In the genomic region with DNA sequence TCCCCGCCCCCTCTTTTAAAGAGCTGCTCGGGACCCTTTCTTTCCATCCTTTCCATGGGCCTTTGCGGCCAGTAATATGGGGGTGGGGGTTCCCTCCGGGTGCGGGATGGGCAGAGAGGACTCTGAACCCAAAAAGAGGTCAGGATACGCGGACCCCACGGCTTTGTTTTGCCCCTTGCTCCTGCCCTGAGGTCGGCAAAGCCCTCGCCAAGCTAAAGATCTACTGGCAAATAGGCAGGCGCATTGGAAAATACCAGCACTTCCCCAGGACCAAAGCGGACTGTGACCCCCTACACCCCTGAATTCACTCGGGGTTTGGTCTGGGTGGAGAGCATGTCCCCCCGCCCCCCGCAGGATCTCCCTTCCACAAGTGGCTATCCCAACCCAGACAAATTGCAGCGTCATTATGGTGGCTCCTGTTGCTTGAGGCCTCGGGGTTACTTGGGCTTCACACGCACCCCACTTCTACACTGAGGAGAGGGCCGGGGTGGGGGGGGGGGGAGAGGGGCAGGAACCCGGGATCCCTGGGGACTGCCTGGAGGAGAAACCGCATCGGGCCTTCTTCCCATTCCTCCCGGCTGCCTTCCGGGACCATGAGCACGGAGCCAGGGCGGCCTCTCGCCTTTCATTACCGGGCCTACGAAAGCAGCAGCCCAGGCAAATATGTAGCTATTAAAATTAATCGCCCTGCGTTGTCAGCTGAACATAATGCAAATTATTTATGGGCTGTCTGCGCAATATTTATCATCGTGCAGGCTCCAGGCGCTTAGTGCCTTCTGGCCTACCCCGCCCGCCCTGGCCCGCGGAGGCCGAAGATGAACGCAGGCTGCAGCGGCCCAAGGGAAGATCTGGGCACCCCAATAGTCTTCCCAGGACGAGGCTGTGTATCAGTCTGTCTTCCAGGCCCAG, we compare ENCODE assay signal across 9 mouse cellular contexts. TPM values are rescaled to one million over a fixed set of nuclear protein-coding genes. Genes with fewer than 3 reads are reported as not detected.
DNase-seq lines count a peak whose midpoint lies in the region; ATAC-seq and TF ChIP-seq lines count a peak whose summit lies in the region.
"Had no signal": no experiment of that assay in that cellular context is flagged by ENCODE, and none has a peak within 500 bp of the region (broad histone marks: within the 10 kb centered on the region; RNA-seq: fewer than 3 reads in every experiment).

No protein-coding gene starts in this region.

- peak overlapping the region; percentile 39 for H3K4me3 ChIP-seq in heart, embryonic 15.5 days
- H3K4me3 ChIP-seq in cortical plate, adult 2 months (ENCODE audit: insufficient read depth, low read length) = peak overlapping the region; percentile 40
- peak overlapping the region; percentile 27 for H3K4me3 ChIP-seq in hindbrain, embryonic 13.5 days
- peak overlapping the region; percentile 25 for H3K4me3 ChIP-seq in midbrain, embryonic 12.5 days

- peaks cover 43% of the 10 kb centered on the region for H3K4me1 ChIP-seq in heart, embryonic 15.5 days (replicated peaks)
- no peaks in the 10 kb centered on the region; the same call in 1 of the 2 replicates for H3K4me1 ChIP-seq in cortical plate, adult 2 months (ENCODE audit: control insufficient read depth, insufficient read depth, low read length)
- H3K4me1 ChIP-seq in hindbrain, embryonic 13.5 days (replicated peaks) = peaks cover 48% of the 10 kb centered on the region
- peaks cover 39% of the 10 kb centered on the region for H3K4me1 ChIP-seq in midbrain, embryonic 12.5 days

- H3K9me3 ChIP-seq in heart, embryonic 15.5 days (replicated peaks) = no peaks in the 10 kb centered on the region
- no peaks in the 10 kb centered on the region for H3K9me3 ChIP-seq in hindbrain, embryonic 13.5 days
- H3K9me3 ChIP-seq in midbrain, embryonic 12.5 days = no peaks in the 10 kb centered on the region

- intact Hi-C loops in heart, postnatal 25 days (cut with DNase I) = loop anchor here (10.0 kb wide), 1 partner anchor 517 kb away; no protein-coding TSS in a partner anchor

- no peak for ATAC-seq in heart, embryonic 15.5 days (replicated peaks; ENCODE audit: insufficient number of reproducible peaks, insufficient read depth, low FRiP score, low read depth)
- 0 out of 2 replicates have a peak, but pooled peaks have one; percentile 40 for ATAC-seq in hindbrain, embryonic 13.5 days (ENCODE audit: low FRiP score)
- ATAC-seq in midbrain, embryonic 12.5 days (ENCODE audit: low FRiP score, low read depth) = no peak

- no peak for TF ChIP-seq POLR2A in cortical plate, adult 2 months (IDR thresholded peaks at IDR 0.05; ENCODE audit: extremely low read depth, insufficient read depth, low read length)

- no peak overlapping the region; the same call in 1 of the 2 replicates for H3K9ac ChIP-seq in heart, embryonic 15.5 days
- peak overlapping the region; percentile 51 for H3K9ac ChIP-seq in hindbrain, embryonic 13.5 days
- no peak overlapping the region for H3K9ac ChIP-seq in midbrain, embryonic 12.5 days (replicated peaks)

- peaks cover 35% of the 10 kb centered on the region for H3K27me3 ChIP-seq in heart, embryonic 15.5 days
- H3K27me3 ChIP-seq in hindbrain, embryonic 13.5 days = peaks cover 91% of the 10 kb centered on the region
- peaks cover 91% of the 10 kb centered on the region for H3K27me3 ChIP-seq in midbrain, embryonic 12.5 days

- WGBS in heart, embryonic 15.5 days = 34% methylated on average over 40 of the region's 42 CpGs
- WGBS in hindbrain, embryonic 13.5 days = 10% methylated on average over 35 of the region's 42 CpGs
- 9% methylated on average over 39 of the region's 42 CpGs for WGBS in midbrain, embryonic 12.5 days

- no peak for TF ChIP-seq CTCF in cortical plate, adult 2 months (IDR thresholded peaks at IDR 0.05; ENCODE audit: extremely low read depth, insufficient read depth, low read length)

- peak overlapping the region; percentile 59 for H3K4me2 ChIP-seq in heart, embryonic 15.5 days
- H3K4me2 ChIP-seq in hindbrain, embryonic 13.5 days = peak overlapping the region; percentile 52
- peak overlapping the region; percentile 51 for H3K4me2 ChIP-seq in midbrain, embryonic 12.5 days (replicated peaks)

- H3K36me3 ChIP-seq in heart, embryonic 15.5 days = no peaks in the 10 kb centered on the region
- H3K36me3 ChIP-seq in hindbrain, embryonic 13.5 days = no peaks in the 10 kb centered on the region
- H3K36me3 ChIP-seq in midbrain, embryonic 12.5 days = no peaks in the 10 kb centered on the region

- no peak overlapping the region for H3K27ac ChIP-seq in heart, embryonic 15.5 days
- H3K27ac ChIP-seq in cortical plate, adult 2 months (ENCODE audit: insufficient read depth, low read length) = no peak overlapping the region; the same call in 1 of the 2 replicates
- H3K27ac ChIP-seq in hindbrain, embryonic 13.5 days = peak overlapping the region; percentile 19; the same call in 1 of the 2 replicates
- no peak overlapping the region for H3K27ac ChIP-seq in midbrain, embryonic 12.5 days (replicated peaks)

- no peak for DNase-seq in heart, postnatal 25 days (ENCODE audit: low spot score)
- no peak for DNase-seq in ovary, adult 18-20 months (ENCODE audit: low spot score)
- DNase-seq in layer of hippocampus, adult 9-11 months = no peak
- DNase-seq in kidney, postnatal 10 days = no peak
- DNase-seq: cerebellum, adult 18-20 months had no signal

RNA-seq across cellular contexts. Expression of gene Bcor, which starts 7.9 kb away (rescaled TPM):
- polyA plus RNA-seq in heart, embryonic 15.5 days (2015; fragmentation: Nextera tagmentation; extraction: Ambion mirVana) = 11.7 and 14.9 TPM in 2 replicates
- 10 to 100 TPM; 22.0 to 22.7 TPM for total RNA-seq in heart, postnatal 25 days (2021)
- 17.7 and 18.5 TPM in 2 replicates for polyA plus RNA-seq in cortical plate, adult 2 months (2012; rRNA removed)
- polyA plus RNA-seq in hindbrain, embryonic 13.5 days (2015; fragmentation: Nextera tagmentation; extraction: Ambion mirVana) = 17.8 and 18.1 TPM in 2 replicates
- polyA plus RNA-seq in midbrain, embryonic 12.5 days (2016; fragmentation: Nextera tagmentation; extraction: Ambion mirVana) = 26.3 and 31.2 TPM in 2 replicates
